Mouse (Mus musculus): ENCODE results near the gene Setd1a.
"Not testable (repeated sequence)": the region's sequence is repeated elsewhere in the genome, so short reads cannot be mapped to it uniquely, and the experiment has no call there.

Gene Setd1a

GRCm38 (mm10) chr7:127837473-127837872, 61.0 kb downstream of the Setd1a start:
- no peak for DNase-seq (ENCODE audit: low read depth, low spot score)

- not testable (repeated sequence) for DNase-seq (ENCODE audit: low read depth, low spot score)
Observed at GRCm38 (mm10) chr7:127837878-127838277, 61.4 kb downstream of the Setd1a start.

- not testable (repeated sequence) for DNase-seq (ENCODE audit: low read depth, low spot score)
Observed at GRCm38 (mm10) chr7:127840031-127840430, 63.6 kb downstream of the Setd1a start.

GRCm38 (mm10) chr7:127840886-127841285, 64.4 kb downstream of the Setd1a start:
- DNase-seq (ENCODE audit: low read depth, low spot score): no peak

GRCm38 (mm10) chr7:127841340-127842000, 65.0 kb downstream of the Setd1a start:
- peak; percentile 90 for DNase-seq (ENCODE audit: low read depth, low spot score)

GRCm38 (mm10) chr7:127842001-127842718, 65.7 kb downstream of the Setd1a start:
- DNase-seq (ENCODE audit: low read depth, low spot score): peak; percentile 89

All from 3T3-L1 (cell line).